Mouse (Mus musculus): ENCODE data around the gene Coil. TPM values are rescaled to one million over a fixed set of nuclear protein-coding genes. Genes with fewer than 3 reads are reported as not detected.
A peak's percentile ranks its signal among the peaks of the same experiment; 100 is the strongest.

Gene Coil
- total and polyA plus RNA-seq, 3 experiments, result 2.8 to 4.8 (median 4.8) TPM

- no peak overlapping the region; the same call in 1 of the 2 replicates for H3K27ac ChIP-seq
These were observed 51.6 kb downstream of the Coil start for GRCm38 (mm10) chr11:89021687-89022086.

GRCm38 (mm10) chr11:89022120-89022731 lies 52.2 kb downstream of the Coil start:
- no peak overlapping the region for H3K9ac ChIP-seq (ENCODE audit: low read depth, low read length)
- intact Hi-C loops (cut with DNase I), result loop anchor here (2.0 kb wide), 1 partner anchor 19 kb away; no protein-coding TSS in a partner anchor
- DNase-seq, result peak in 1 of 2 experiments; percentile 15
- TF ChIP-seq POLR2A (IDR thresholded peaks at IDR 0.05; ENCODE audit: insufficient read depth, low read depth, low read length), result no peak
- no peak for TF ChIP-seq EP300 (IDR thresholded peaks at IDR 0.05; ENCODE audit: insufficient read depth, low read depth, low read length)
- TF ChIP-seq CTCF (IDR thresholded peaks at IDR 0.05), result no peak
- 47% methylated on average over 8 of the region's 8 CpGs for WGBS
- H3K36me3 ChIP-seq (ENCODE audit: control insufficient read depth, insufficient read depth, low read length), result peaks cover 2% of the 10 kb centered on the region; the same call in 1 of the 2 replicates
- H3K27me3 ChIP-seq (ENCODE audit: control insufficient read depth, insufficient read depth, low read length), result no peaks in the 10 kb centered on the region
- no peak overlapping the region for H3K4me3 ChIP-seq
- H3K27ac ChIP-seq, result no peak overlapping the region; the same call in 1 of the 2 replicates
- no peaks in the 10 kb centered on the region for H3K79me2 ChIP-seq (replicated peaks; ENCODE audit: control insufficient read depth, insufficient read depth, low read length)
- H3K4me1 ChIP-seq (ENCODE audit: control insufficient read depth, insufficient read depth, low read length), result peaks cover 23% of the 10 kb centered on the region

More at GRCm38 (mm10) chr11:89021687-89022086, 51.6 kb downstream of the Coil start:
- no peak overlapping the region for H3K4me3 ChIP-seq
- intact Hi-C loops (cut with DNase I), result loop anchor here (2.0 kb wide), 1 partner anchor 19 kb away; no protein-coding TSS in a partner anchor
- peaks cover 2% of the 10 kb centered on the region; the same call in 1 of the 2 replicates for H3K36me3 ChIP-seq (ENCODE audit: control insufficient read depth, insufficient read depth, low read length)
- H3K79me2 ChIP-seq (replicated peaks; ENCODE audit: control insufficient read depth, insufficient read depth, low read length), result no peaks in the 10 kb centered on the region
- no peaks in the 10 kb centered on the region for H3K27me3 ChIP-seq (ENCODE audit: control insufficient read depth, insufficient read depth, low read length)
- WGBS, result 33% methylated on average over 7 of the region's 7 CpGs
- H3K9ac ChIP-seq (ENCODE audit: low read depth, low read length), result no peak overlapping the region
- H3K4me1 ChIP-seq (ENCODE audit: control insufficient read depth, insufficient read depth, low read length), result peaks cover 22% of the 10 kb centered on the region
- TF ChIP-seq EP300 (IDR thresholded peaks at IDR 0.05; ENCODE audit: insufficient read depth, low read depth, low read length), result no peak
- no peak for TF ChIP-seq POLR2A (IDR thresholded peaks at IDR 0.05; ENCODE audit: insufficient read depth, low read depth, low read length)
- no peak for TF ChIP-seq CTCF (IDR thresholded peaks at IDR 0.05)
- peak in 1 of 2 experiments; percentile 15 for DNase-seq

GRCm38 (mm10) chr11:89023477-89023876 lies 53.4 kb downstream of the Coil start:
- H3K27ac ChIP-seq, result peak overlapping the region; percentile 75
- H3K36me3 ChIP-seq (ENCODE audit: control insufficient read depth, insufficient read depth, low read length), result peaks cover 2% of the 10 kb centered on the region; the same call in 1 of the 2 replicates
- peaks cover 27% of the 10 kb centered on the region for H3K4me1 ChIP-seq (ENCODE audit: control insufficient read depth, insufficient read depth, low read length)
- no peak overlapping the region for H3K9ac ChIP-seq (ENCODE audit: low read depth, low read length)
- no peaks in the 10 kb centered on the region for H3K27me3 ChIP-seq (ENCODE audit: control insufficient read depth, insufficient read depth, low read length)
- no peak overlapping the region for H3K4me3 ChIP-seq
- intact Hi-C loops (cut with DNase I), result loop anchor here (2.0 kb wide), 1 partner anchor 21 kb away; no protein-coding TSS in a partner anchor
- H3K79me2 ChIP-seq (replicated peaks; ENCODE audit: control insufficient read depth, insufficient read depth, low read length), result no peaks in the 10 kb centered on the region
- TF ChIP-seq CTCF (IDR thresholded peaks at IDR 0.05) (no peak), EP300 (IDR thresholded peaks at IDR 0.05; ENCODE audit: insufficient read depth, low read depth, low read length) (no peak), POLR2A (IDR thresholded peaks at IDR 0.05; ENCODE audit: insufficient read depth, low read depth, low read length) (no peak)
- 63% methylated on average over 10 of the region's 10 CpGs for WGBS
- no peak for DNase-seq

GRCm38 (mm10) chr11:89024181-89024881 lies 54.3 kb downstream of the Coil start:
- H3K9ac ChIP-seq (ENCODE audit: low read depth, low read length), result no peak overlapping the region
- peaks cover 32% of the 10 kb centered on the region for H3K4me1 ChIP-seq (ENCODE audit: control insufficient read depth, insufficient read depth, low read length)
- H3K79me2 ChIP-seq (replicated peaks; ENCODE audit: control insufficient read depth, insufficient read depth, low read length), result no peaks in the 10 kb centered on the region
- 19% methylated on average over 11 of the region's 11 CpGs for WGBS
- H3K36me3 ChIP-seq (ENCODE audit: control insufficient read depth, insufficient read depth, low read length), result peaks cover 2% of the 10 kb centered on the region; the same call in 1 of the 2 replicates
- peak; percentile 83 to 88 for DNase-seq
- H3K27me3 ChIP-seq (ENCODE audit: control insufficient read depth, insufficient read depth, low read length), result no peaks in the 10 kb centered on the region
- H3K27ac ChIP-seq, result peak overlapping the region; percentile 86
- TF ChIP-seq EP300 (IDR thresholded peaks at IDR 0.05; ENCODE audit: insufficient read depth, low read depth, low read length), result peak; percentile 50; the same call in 1 of the 2 replicates
- TF ChIP-seq POLR2A (IDR thresholded peaks at IDR 0.05; ENCODE audit: insufficient read depth, low read depth, low read length), result peak; percentile 20; the same call in 1 of the 2 replicates
- TF ChIP-seq CTCF (IDR thresholded peaks at IDR 0.05), result no peak
- intact Hi-C loops (cut with DNase I), result loop anchor here (1.0 kb wide), 1 partner anchor 28 kb away; no protein-coding TSS in a partner anchor
- no peak overlapping the region; the same call in 1 of the 2 replicates for H3K4me3 ChIP-seq

GRCm38 (mm10) chr11:89025603-89026002 lies 55.6 kb downstream of the Coil start:
- H3K27ac ChIP-seq, result peak overlapping the region; percentile 86
- H3K79me2 ChIP-seq (replicated peaks; ENCODE audit: control insufficient read depth, insufficient read depth, low read length), result no peaks in the 10 kb centered on the region
- 74% methylated on average over 3 of the region's 3 CpGs for WGBS
- peaks cover 30% of the 10 kb centered on the region for H3K4me1 ChIP-seq (ENCODE audit: control insufficient read depth, insufficient read depth, low read length)
- H3K27me3 ChIP-seq (ENCODE audit: control insufficient read depth, insufficient read depth, low read length), result no peaks in the 10 kb centered on the region
- no peak for TF ChIP-seq CTCF (IDR thresholded peaks at IDR 0.05)
- TF ChIP-seq POLR2A (IDR thresholded peaks at IDR 0.05; ENCODE audit: insufficient read depth, low read depth, low read length), result no peak
- TF ChIP-seq EP300 (IDR thresholded peaks at IDR 0.05; ENCODE audit: insufficient read depth, low read depth, low read length), result 0 out of 2 replicates have a peak, but pooled peaks have one; percentile 25
- intact Hi-C loops (cut with DNase I), result no loop called here
- H3K4me3 ChIP-seq, result no peak overlapping the region
- peaks cover 2% of the 10 kb centered on the region; the same call in 1 of the 2 replicates for H3K36me3 ChIP-seq (ENCODE audit: control insufficient read depth, insufficient read depth, low read length)
- no peak overlapping the region for H3K9ac ChIP-seq (ENCODE audit: low read depth, low read length)
- peak in 1 of 2 experiments; percentile 14 for DNase-seq

Measured in heart, adult 2 months (tissue).